Mouse (Mus musculus) embryonic facial prominence, embryonic 10.5 days (tissue): ENCODE measurements at regions not wholly inside any gene's neighbourhood (a gene's known extent, or its start where the extent isn't known, plus 50 kb on each side); places are given as distances from the start of the nearest gene placed in this dataset.
A peak's percentile ranks its signal among the peaks of the same experiment; 100 is the strongest.

ENCODE experiments used
- DNase-seq: peaks from one replicate; pipeline ENCODE4 v3.0.0-alpha.2; 2017; ENCODE audit warnings: low spot score
- H3K27ac ChIP-seq: fragments of 300-500 bp; sonication (generic); replicated peaks from 2 replicates; pipeline ENCODE4 v1.5.1; 2016; ENCODE audit warnings: mild to moderate bottlenecking
- H3K27me3 ChIP-seq: fragments of 300-500 bp; sonication (generic); replicated peaks from 2 replicates; pipeline ENCODE4 v1.6.1; 2016; ENCODE audit warnings: low read depth, mild to moderate bottlenecking; ENCODE audit not compliant: poor library complexity, severe bottlenecking
- H3K36me3 ChIP-seq: fragments of 300-500 bp; sonication (generic); replicated peaks from 2 replicates; pipeline ENCODE4 v1.6.1; 2016; ENCODE audit warnings: mild to moderate bottlenecking, moderate library complexity
- H3K4me1 ChIP-seq: fragments of 300-500 bp; sonication (generic); 2 replicates; pipeline ENCODE4 v1.6.1; 2016
- H3K4me3 ChIP-seq: fragments of 300-500 bp; sonication (generic); 2 replicates; pipeline ENCODE4 v1.5.1; 2016; ENCODE audit warnings: mild to moderate bottlenecking, moderate library complexity
- H3K9me3 ChIP-seq: fragments of 300-500 bp; sonication (generic); 2 replicates; pipeline ENCODE4 v1.6.1; 2016; ENCODE audit warnings: mild to moderate bottlenecking
- WGBS: fragments of 180-500 bp; shearing (Covaris S2); methylation state at CpG from one replicate; pipeline ENCODE4 v1.1.7; 2016; 5-methylcytosine and 5-hydroxymethylcytosine counted together

GRCm38 (mm10) chr3:33925072-33925471 is 81.0 kb upstream of the Ccdc39 start:
- DNase-seq = no peak
- Histone ChIP-seq H3K4me1 (no peaks in the 10 kb centered on the region), H3K9me3 (no peaks in the 10 kb centered on the region; the same call in 1 of the 2 replicates), H3K27me3 (no peaks in the 10 kb centered on the region), H3K4me3 (no peak overlapping the region), H3K36me3 (no peaks in the 10 kb centered on the region), H3K27ac (no peak overlapping the region)
- WGBS = 81% methylated on average over 4 of the region's 4 CpGs

- under 1% methylated on average over 6 of the region's 6 CpGs for WGBS
- Histone ChIP-seq H3K4me3 (0 out of 2 replicates have a peak overlapping the region, but pooled peaks have one; percentile 9), H3K27me3 (peaks cover 28% of the 10 kb centered on the region), H3K9me3 (no peaks in the 10 kb centered on the region), H3K36me3 (no peaks in the 10 kb centered on the region), H3K27ac (no peak overlapping the region), H3K4me1 (peaks cover 15% of the 10 kb centered on the region)
- DNase-seq = no peak
Observed at GRCm38 (mm10) chr3:33955064-33955463, 64.7 kb upstream of the Fxr1 start.

GRCm38 (mm10) chr3:33955854-33956624 is 63.7 kb upstream of the Fxr1 start:
- no peak overlapping the region for H3K27ac ChIP-seq
- DNase-seq = peak; percentile 78
- H3K9me3 ChIP-seq = no peaks in the 10 kb centered on the region
- H3K27me3 ChIP-seq = peaks cover 28% of the 10 kb centered on the region
- no peaks in the 10 kb centered on the region for H3K36me3 ChIP-seq
- H3K4me1 ChIP-seq = peaks cover 15% of the 10 kb centered on the region
- WGBS = 4% methylated on average over 19 of the region's 19 CpGs
- H3K4me3 ChIP-seq = peak overlapping the region; percentile 45

- no peaks in the 10 kb centered on the region for H3K36me3 ChIP-seq
- peaks cover 15% of the 10 kb centered on the region for H3K4me1 ChIP-seq
- WGBS = 49% methylated on average over 3 of the region's 3 CpGs
- H3K9me3 ChIP-seq = no peaks in the 10 kb centered on the region
- H3K27ac ChIP-seq = no peak overlapping the region
- DNase-seq = no peak
- no peak overlapping the region for H3K4me3 ChIP-seq
- H3K27me3 ChIP-seq = peaks cover 28% of the 10 kb centered on the region
Observed at GRCm38 (mm10) chr3:33956625-33957023, 63.1 kb upstream of the Fxr1 start.

- H3K4me3 ChIP-seq = no peak overlapping the region
- WGBS = 91% methylated on average over 10 of the region's 10 CpGs
- no peak for DNase-seq
- H3K9me3 ChIP-seq = no peaks in the 10 kb centered on the region
- H3K4me1 ChIP-seq = peaks cover 15% of the 10 kb centered on the region
- no peak overlapping the region for H3K27ac ChIP-seq
- no peaks in the 10 kb centered on the region for H3K36me3 ChIP-seq
- peaks cover 28% of the 10 kb centered on the region for H3K27me3 ChIP-seq
Observed at GRCm38 (mm10) chr3:33957676-33958075, 62.1 kb upstream of the Fxr1 start.

GRCm38 (mm10) chr3:33958216-33958615 is 61.5 kb upstream of the Fxr1 start:
- WGBS = 82% methylated on average over 4 of the region's 4 CpGs
- Histone ChIP-seq H3K9me3 (no peaks in the 10 kb centered on the region), H3K27me3 (peaks cover 28% of the 10 kb centered on the region), H3K27ac (no peak overlapping the region), H3K4me1 (peaks cover 15% of the 10 kb centered on the region), H3K36me3 (no peaks in the 10 kb centered on the region), H3K4me3 (no peak overlapping the region)
- DNase-seq = no peak

GRCm38 (mm10) chr3:33960211-33960610 is 59.5 kb upstream of the Fxr1 start:
- H3K36me3 ChIP-seq = no peaks in the 10 kb centered on the region
- H3K27me3 ChIP-seq = peaks cover 10% of the 10 kb centered on the region
- no peak overlapping the region for H3K4me3 ChIP-seq
- 57% methylated on average over 6 of the region's 6 CpGs for WGBS
- no peak overlapping the region for H3K27ac ChIP-seq
- no peak for DNase-seq
- H3K4me1 ChIP-seq = peaks cover 10% of the 10 kb centered on the region
- H3K9me3 ChIP-seq = no peaks in the 10 kb centered on the region

GRCm38 (mm10) chr3:33962938-33963337 is 56.8 kb upstream of the Fxr1 start:
- WGBS = 92% methylated on average over 5 of the region's 5 CpGs

GRCm38 (mm10) chr3:33967184-33967583 is 52.6 kb upstream of the Fxr1 start:
- Histone ChIP-seq H3K36me3 (no peaks in the 10 kb centered on the region), H3K9me3 (no peaks in the 10 kb centered on the region), H3K27ac (no peak overlapping the region), H3K27me3 (no peaks in the 10 kb centered on the region), H3K4me3 (no peak overlapping the region), H3K4me1 (no peaks in the 10 kb centered on the region)
- WGBS = 84% methylated on average over 8 of the region's 8 CpGs
- DNase-seq = no peak

More at GRCm38 (mm10) chr3:33962938-33963337, 56.8 kb upstream of the Fxr1 start:
- Histone ChIP-seq H3K36me3 (no peaks in the 10 kb centered on the region), H3K4me1 (no peaks in the 10 kb centered on the region), H3K9me3 (no peaks in the 10 kb centered on the region), H3K27ac (no peak overlapping the region), H3K4me3 (no peak overlapping the region), H3K27me3 (no peaks in the 10 kb centered on the region)
- DNase-seq = no peak
